Mouse (Mus musculus) hindbrain, embryonic 10.5 days (tissue): ENCODE results near the gene Sco2. TPM values are rescaled to one million over a fixed set of nuclear protein-coding genes. Genes with fewer than 3 reads are reported as not detected.

Experiments used
- DNase-seq: peaks from one replicate; pipeline ENCODE4 v3.0.0-alpha.2; 2017; ENCODE audit warnings: low spot score
- H3K27ac ChIP-seq: fragments of 300-500 bp; sonication (generic); 2 replicates; pipeline ENCODE4 v1.5.1; 2016; ENCODE audit warnings: mild to moderate bottlenecking, moderate library complexity
- H3K27me3 ChIP-seq: fragments of 300-500 bp; sonication (generic); 2 replicates; pipeline ENCODE4 v1.6.1; 2016; ENCODE audit warnings: mild to moderate bottlenecking; ENCODE audit not compliant: poor library complexity, insufficient read depth, severe bottlenecking
- H3K36me3 ChIP-seq: fragments of 300-500 bp; sonication (generic); 2 replicates; pipeline ENCODE4 v1.6.1; 2016; ENCODE audit warnings: mild to moderate bottlenecking, moderate library complexity
- H3K4me1 ChIP-seq: fragments of 300-500 bp; sonication (generic); replicated peaks from 2 replicates; pipeline ENCODE4 v1.6.1; 2016; ENCODE audit warnings: mild to moderate bottlenecking
- H3K4me3 ChIP-seq: fragments of 300-500 bp; sonication (generic); 2 replicates; pipeline ENCODE4 v1.5.1; 2016; ENCODE audit warnings: mild to moderate bottlenecking, moderate library complexity
- H3K9me3 ChIP-seq: fragments of 300-500 bp; sonication (generic); 2 replicates; pipeline ENCODE4 v1.6.1; 2016; ENCODE audit warnings: mild to moderate bottlenecking, moderate library complexity
- WGBS: fragments of 180-500 bp; shearing (Covaris S2); methylation state at CpG from one replicate; pipeline ENCODE4 v1.1.7; 2016; 5-methylcytosine and 5-hydroxymethylcytosine counted together
- polyA plus RNA-seq: library from polyadenylated mRNA; unstranded; fragments of >200 nt; fragmentation: Nextera tagmentation; extraction: Ambion mirVana; gene quantifications from 2 replicates; pipeline ENCODE4 v1.2.1, GENCODE M21; 2016

The Sco2 gene
- polyA plus RNA-seq, 1 experiment from 2014 or later: 8.3 TPM

- Histone ChIP-seq H3K4me3 (peak overlapping the region; percentile 55), H3K36me3 (no peaks in the 10 kb centered on the region), H3K27ac (peak overlapping the region; percentile 73; the same call in 1 of the 2 replicates), H3K4me1 (peaks cover 31% of the 10 kb centered on the region), H3K27me3 (peaks cover 78% of the 10 kb centered on the region), H3K9me3 (no peaks in the 10 kb centered on the region)
- no peak for DNase-seq
- 10% methylated on average over 10 of the region's 10 CpGs for WGBS
These were observed 5.8 kb upstream of the Sco2 start for GRCm38 (mm10) chr15:89379429-89379828.

GRCm38 (mm10) chr15:89378831-89379401 is 5.3 kb upstream of the Sco2 start, which contains the start of gene Odf3b:
Odf3b (minus strand) TSS chr15:89379282.
- peak within 1 kb of the TSS; percentile 73 for H3K27ac ChIP-seq
- H3K36me3 ChIP-seq: no peaks in the 10 kb centered on the region
- H3K27me3 ChIP-seq: peaks cover 76% of the 10 kb centered on the region
- H3K9me3 ChIP-seq: no peaks in the 10 kb centered on the region
- peaks cover 36% of the 10 kb centered on the region for H3K4me1 ChIP-seq
- DNase-seq: peak; percentile 57
- WGBS: 1% methylated on average over 33 of the region's 33 CpGs
- peak within 1 kb of the TSS; percentile 55 for H3K4me3 ChIP-seq

- peak overlapping the region; percentile 73; the same call in 1 of the 2 replicates for H3K27ac ChIP-seq
These were observed 4.5 kb upstream of the Sco2 start for GRCm38 (mm10) chr15:89377938-89378828.

DNA sequence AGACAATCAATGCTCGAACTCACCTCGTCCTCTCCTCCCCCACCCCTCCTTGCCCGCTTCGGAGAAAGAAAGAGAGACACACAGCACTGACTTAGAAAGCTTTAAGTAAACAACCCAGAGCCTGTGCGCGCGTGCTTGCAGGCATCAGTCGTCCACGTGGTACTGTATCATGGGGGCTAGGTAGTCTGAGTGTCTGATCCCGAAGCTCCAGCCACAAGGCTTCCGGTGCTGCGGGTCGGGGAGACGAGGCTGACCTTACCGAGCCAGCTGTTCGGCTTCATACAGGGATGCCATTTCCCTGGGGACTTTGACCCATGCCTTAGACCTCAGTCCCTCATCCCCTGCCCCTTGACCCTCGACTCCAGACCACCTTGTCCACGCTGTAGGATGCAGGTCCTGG is 3.7 kb upstream of the Sco2 start:
- no peaks in the 10 kb centered on the region for H3K9me3 ChIP-seq
- H3K27me3 ChIP-seq: peaks cover 69% of the 10 kb centered on the region
- peaks cover 8% of the 10 kb centered on the region for H3K36me3 ChIP-seq
- DNase-seq: no peak
- peak overlapping the region; percentile 23 for H3K4me3 ChIP-seq
- 7% methylated on average over 18 of the region's 18 CpGs for WGBS
- peaks cover 47% of the 10 kb centered on the region for H3K4me1 ChIP-seq
- no peak overlapping the region for H3K27ac ChIP-seq

More at GRCm38 (mm10) chr15:89377938-89378828, 4.5 kb upstream of the Sco2 start:
- H3K36me3 ChIP-seq: no peaks in the 10 kb centered on the region
- H3K4me1 ChIP-seq: peaks cover 39% of the 10 kb centered on the region
- WGBS: 11% methylated on average over 46 of the region's 46 CpGs
- no peak for DNase-seq
- peaks cover 76% of the 10 kb centered on the region for H3K27me3 ChIP-seq
- H3K4me3 ChIP-seq: peak overlapping the region; percentile 55
- no peaks in the 10 kb centered on the region for H3K9me3 ChIP-seq

DNA sequence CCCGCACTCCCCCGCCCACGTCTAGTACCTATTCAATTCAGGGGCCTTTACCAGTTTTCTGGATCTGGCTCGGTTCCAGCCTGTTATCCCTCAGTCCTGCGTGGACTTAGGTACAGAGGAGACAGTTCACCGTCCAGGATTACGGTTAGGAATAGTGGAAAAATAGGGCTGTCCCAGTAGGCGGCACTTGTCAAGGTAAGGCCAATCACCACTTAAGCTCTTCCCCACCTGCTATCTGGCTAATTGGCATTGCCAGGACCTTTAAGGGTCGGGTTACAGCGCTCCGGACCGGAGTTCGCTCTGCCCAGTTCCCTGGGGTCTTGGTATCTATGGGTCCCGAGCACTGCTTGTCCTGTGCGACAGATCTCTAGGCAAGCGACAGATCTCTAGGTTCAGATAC is 3.3 kb upstream of the Sco2 start, which contains the start of gene Tymp:
Gene Tymp (minus strand): TSS at position 83 of the 400 bp plus-strand sequence.
- Histone ChIP-seq H3K9me3 (no peaks in the 10 kb centered on the region), H3K4me1 (peaks cover 51% of the 10 kb centered on the region), H3K27ac (no peak within 1 kb of the TSS), H3K36me3 (peaks cover 12% of the 10 kb centered on the region), H3K27me3 (peaks cover 65% of the 10 kb centered on the region), H3K4me3 (peak within 1 kb of the TSS; percentile 55)
- WGBS: 17% methylated on average over 16 of the region's 16 CpGs
- no peak for DNase-seq

DNA sequence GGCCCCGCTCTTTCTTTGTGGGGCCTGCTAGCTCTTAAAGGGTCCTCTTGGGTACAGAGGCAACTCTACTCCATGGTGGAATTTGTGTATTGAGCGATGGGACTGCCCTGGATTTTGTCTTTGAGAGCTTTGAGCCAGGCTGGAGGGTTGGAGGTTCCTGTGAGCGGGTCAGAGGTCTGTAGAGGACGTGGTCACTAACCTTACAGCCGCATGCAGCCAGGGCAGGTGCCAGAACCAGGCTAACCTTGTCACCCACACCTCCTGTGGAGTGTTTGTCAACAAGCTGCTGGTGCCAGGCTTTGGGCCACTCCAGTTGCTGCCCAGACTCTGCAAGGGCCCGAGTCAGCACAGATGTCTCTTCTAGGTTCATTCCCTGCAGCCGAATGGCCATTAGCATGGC is 2.4 kb upstream of the Sco2 start:
- no peak overlapping the region for H3K4me3 ChIP-seq
- H3K27me3 ChIP-seq: peaks cover 57% of the 10 kb centered on the region
- no peak overlapping the region for H3K27ac ChIP-seq
- H3K4me1 ChIP-seq: peaks cover 53% of the 10 kb centered on the region
- peaks cover 21% of the 10 kb centered on the region for H3K36me3 ChIP-seq
- DNase-seq: no peak
- WGBS: 77% methylated on average over 7 of the region's 7 CpGs
- no peaks in the 10 kb centered on the region for H3K9me3 ChIP-seq

DNA sequence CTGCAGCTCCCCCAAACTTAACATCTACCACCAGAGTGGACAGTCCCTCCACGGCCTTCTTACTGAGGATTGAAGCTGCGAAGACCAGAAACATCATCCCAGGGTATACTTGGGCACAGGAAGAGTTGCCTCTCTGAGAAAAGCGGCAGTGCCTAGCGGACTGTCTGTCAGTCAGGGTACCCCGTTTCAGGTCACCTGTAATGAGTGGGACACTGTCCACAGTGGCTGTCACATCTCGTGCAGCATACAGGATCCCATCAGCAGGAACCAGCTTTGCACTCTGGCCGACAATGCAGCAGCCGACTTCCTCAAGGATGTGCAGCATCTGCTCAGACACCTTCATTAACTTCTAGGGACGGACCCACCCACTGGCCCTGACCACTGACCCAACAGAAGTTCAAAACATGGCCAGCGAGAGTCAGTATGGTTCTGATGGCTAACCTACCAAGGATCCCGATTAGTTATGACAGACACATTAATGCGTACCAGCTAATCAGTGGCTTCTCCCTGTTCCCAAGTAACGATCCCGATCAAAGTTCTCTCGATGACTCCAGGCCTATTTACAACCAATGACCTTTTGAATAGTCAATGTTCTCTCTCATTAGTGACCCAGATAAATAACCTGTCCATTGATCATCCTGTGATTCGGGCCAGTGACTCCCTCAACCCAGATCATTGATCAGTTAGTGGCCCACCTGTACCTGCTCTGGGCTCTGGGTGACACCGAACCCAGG is 1.3 kb upstream of the Sco2 start:
- Histone ChIP-seq H3K36me3 (peaks cover 32% of the 10 kb centered on the region), H3K4me1 (peaks cover 53% of the 10 kb centered on the region), H3K4me3 (no peak overlapping the region), H3K27me3 (peaks cover 47% of the 10 kb centered on the region), H3K9me3 (no peaks in the 10 kb centered on the region), H3K27ac (peak overlapping the region; percentile 95; the same call in 1 of the 2 replicates)
- WGBS: 92% methylated on average over 17 of the region's 17 CpGs
- DNase-seq: no peak

DNA sequence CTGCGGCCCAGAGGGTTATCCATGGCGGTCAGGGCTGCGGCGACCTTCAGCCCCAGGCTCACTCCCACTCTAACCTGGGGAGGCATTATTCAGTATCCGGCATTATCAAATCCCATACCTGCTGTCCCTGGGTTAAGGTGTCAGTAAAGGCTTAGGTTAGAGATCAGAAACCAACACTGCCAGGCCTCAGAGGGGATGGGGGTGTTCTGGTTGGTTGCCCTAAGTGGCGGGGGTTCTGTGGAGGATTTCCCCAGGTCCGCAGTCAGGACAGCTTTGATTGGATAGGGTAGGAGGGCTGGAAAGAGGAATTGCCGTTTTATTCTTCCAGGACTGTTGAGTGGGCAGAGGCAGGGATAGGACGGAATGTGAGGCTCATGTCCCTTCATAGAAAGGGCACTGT is 694 bp upstream of the Sco2 start:
- H3K4me3 ChIP-seq: peak overlapping the region; percentile 71
- peaks cover 40% of the 10 kb centered on the region for H3K27me3 ChIP-seq
- peak overlapping the region; percentile 95 for H3K27ac ChIP-seq
- WGBS: 51% methylated on average over 9 of the region's 9 CpGs
- peaks cover 38% of the 10 kb centered on the region for H3K36me3 ChIP-seq
- H3K9me3 ChIP-seq: no peaks in the 10 kb centered on the region
- no peak for DNase-seq
- H3K4me1 ChIP-seq: peaks cover 51% of the 10 kb centered on the region

GRCm38 (mm10) chr15:89373027-89373761 is 452 bp downstream of the Sco2 start:
- Histone ChIP-seq H3K4me3 (peak overlapping the region; percentile 71), H3K27ac (peak overlapping the region; percentile 95), H3K27me3 (peaks cover 29% of the 10 kb centered on the region), H3K36me3 (peaks cover 50% of the 10 kb centered on the region), H3K9me3 (no peaks in the 10 kb centered on the region), H3K4me1 (peaks cover 39% of the 10 kb centered on the region)
- DNase-seq: peak; percentile 79
- WGBS: 3% methylated on average over 35 of the region's 35 CpGs

GRCm38 (mm10) chr15:89372536-89372935 is 1.1 kb downstream of the Sco2 start:
- Histone ChIP-seq H3K27ac (peak overlapping the region; percentile 95; the same call in 1 of the 2 replicates), H3K4me3 (peak overlapping the region; percentile 71), H3K36me3 (peaks cover 56% of the 10 kb centered on the region), H3K4me1 (peaks cover 33% of the 10 kb centered on the region), H3K9me3 (no peaks in the 10 kb centered on the region), H3K27me3 (peaks cover 22% of the 10 kb centered on the region)
- WGBS: 89% methylated on average over 7 of the region's 7 CpGs
- DNase-seq: no peak

DNA sequence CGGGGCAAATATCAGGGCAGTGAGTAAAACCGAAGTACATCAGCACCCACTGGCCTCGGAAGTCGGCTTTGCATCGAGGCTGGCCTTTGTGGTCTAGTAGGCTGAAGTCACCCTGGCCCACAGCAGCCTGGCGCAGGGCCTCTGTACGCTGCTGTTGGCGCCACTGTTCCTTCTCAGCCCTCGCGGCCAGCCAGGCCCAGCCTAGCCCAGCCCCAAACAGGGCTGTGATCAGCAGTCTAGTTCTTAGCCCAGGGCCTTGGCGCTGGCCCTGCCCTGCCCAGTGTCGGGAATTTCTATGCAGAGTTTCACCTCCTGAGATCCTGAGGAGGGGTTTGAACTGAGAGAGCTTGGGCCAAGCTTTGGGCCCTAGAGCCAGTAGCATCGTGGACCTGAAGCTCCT is 1.6 kb downstream of the Sco2 start:
- 92% methylated on average over 13 of the region's 13 CpGs for WGBS
- Histone ChIP-seq H3K9me3 (no peaks in the 10 kb centered on the region), H3K27ac (no peak overlapping the region; the same call in 1 of the 2 replicates), H3K4me1 (peaks cover 28% of the 10 kb centered on the region), H3K36me3 (peaks cover 61% of the 10 kb centered on the region), H3K27me3 (peaks cover 18% of the 10 kb centered on the region), H3K4me3 (peak overlapping the region; percentile 71; the same call in 1 of the 2 replicates)
- DNase-seq: no peak

- Histone ChIP-seq H3K36me3 (peaks cover 100% of the 10 kb centered on the region), H3K4me1 (no peaks in the 10 kb centered on the region), H3K27me3 (no peaks in the 10 kb centered on the region), H3K4me3 (no peak overlapping the region), H3K9me3 (no peaks in the 10 kb centered on the region), H3K27ac (no peak overlapping the region)
- DNase-seq: no peak
- whole genome bisulfite sequencing: 94% methylated on average over 4 of the region's 4 CpGs
These were observed 8.5 kb downstream of the Sco2 start for GRCm38 (mm10) chr15:89365141-89365551.
